Mouse (Mus musculus) liver, postnatal 0 days (tissue): ENCODE results near the gene Zfp182. TPM values are rescaled to one million over a fixed set of nuclear protein-coding genes. Genes with fewer than 3 reads are reported as not detected.

Experiments used
- ATAC-seq: fragments of 200-750 bp; cut with Nextera tagmentation; 2 replicates; pipeline ENCODE4 v1.8.0; 2017; ENCODE audit warnings: mild to moderate bottlenecking, moderate library complexity
- DNase-seq: peaks from one replicate; pipeline ENCODE4 v3.0.0-alpha.2; 2016
- H3K27ac ChIP-seq: fragments of 300-500 bp; sonication (generic); 2 replicates; pipeline ENCODE4 v1.5.1; 2014; ENCODE audit warnings: antibody characterized with exemption, moderate library complexity, mild to moderate bottlenecking, low read depth
- H3K27me3 ChIP-seq: fragments of 300-500 bp; sonication (generic); 2 replicates; pipeline ENCODE4 v1.6.1; 2014; ENCODE audit warnings: low read length, control low read depth, mixed read lengths; ENCODE audit not compliant: insufficient read depth
- H3K36me3 ChIP-seq: fragments of 300-500 bp; sonication (generic); replicated peaks from 2 replicates; pipeline ENCODE4 v1.6.1; 2014; ENCODE audit warnings: mild to moderate bottlenecking, control low read depth, low read length, moderate library complexity, mixed read lengths; ENCODE audit not compliant: insufficient read depth
- H3K4me1 ChIP-seq: fragments of 300-500 bp; sonication (generic); 2 replicates; pipeline ENCODE4 v1.6.1; 2014; ENCODE audit warnings: antibody characterized with exemption, mild to moderate bottlenecking, control low read depth; ENCODE audit not compliant: insufficient read depth
- H3K4me2 ChIP-seq: fragments of 300-500 bp; sonication (generic); 2 replicates; pipeline ENCODE4 v1.6.1; 2014; ENCODE audit warnings: low read depth, mild to moderate bottlenecking, low read length, moderate library complexity, mixed read lengths
- H3K4me3 ChIP-seq: fragments of 300-500 bp; sonication (generic); 2 replicates; pipeline ENCODE4 v1.5.1; 2014; ENCODE audit warnings: low read depth, low read length
- H3K9ac ChIP-seq: fragments of 300-500 bp; sonication (generic); replicated peaks from 2 replicates; pipeline ENCODE4 v1.6.1; 2014; ENCODE audit warnings: mild to moderate bottlenecking, moderate library complexity
- H3K9me3 ChIP-seq: fragments of 300-500 bp; sonication (generic); 2 replicates; pipeline ENCODE4 v1.6.1; 2016; ENCODE audit warnings: mild to moderate bottlenecking, control low read depth, low read length, mixed read lengths
- CTCF ChIP-seq: sonication (generic); IDR thresholded peaks from 2 replicates; pipeline ENCODE4 v1.5.1; 2016; ENCODE audit warnings: antibody characterized with exemption, low read depth
- EP300 ChIP-seq: IDR thresholded peaks from 2 replicates; pipeline ENCODE4 v1.6.1; 2016; ENCODE audit warnings: antibody characterized with exemption, low read depth, mild to moderate bottlenecking
- WGBS: fragments of 180-500 bp; shearing (Covaris S2); extraction: QIAGEN DNeasy Blood & Tissue Kit; methylation state at CpG from one replicate; pipeline ENCODE4 v1.1.7; 2014; ENCODE audit not compliant: insufficient replicate concordance; 5-methylcytosine and 5-hydroxymethylcytosine counted together
- polyA plus RNA-seq: library from polyadenylated mRNA; unstranded; fragments of >200 nt; fragmentation: Nextera tagmentation; extraction: Ambion mirVana; gene quantifications from 2 replicates; pipeline ENCODE4 v1.2.1, GENCODE M21; 2015

The Zfp182 gene
- polyA plus RNA-seq = 1.3 and 1.4 TPM in 2 replicates

- no peak for TF ChIP-seq CTCF
- TF ChIP-seq EP300 = no peak
Measured at GRCm38 (mm10) chrX:21061866-21062543, at the start of gene Zfp182. Gene Zfp182, minus strand, starts transcription at chrX:21062316.

DNA sequence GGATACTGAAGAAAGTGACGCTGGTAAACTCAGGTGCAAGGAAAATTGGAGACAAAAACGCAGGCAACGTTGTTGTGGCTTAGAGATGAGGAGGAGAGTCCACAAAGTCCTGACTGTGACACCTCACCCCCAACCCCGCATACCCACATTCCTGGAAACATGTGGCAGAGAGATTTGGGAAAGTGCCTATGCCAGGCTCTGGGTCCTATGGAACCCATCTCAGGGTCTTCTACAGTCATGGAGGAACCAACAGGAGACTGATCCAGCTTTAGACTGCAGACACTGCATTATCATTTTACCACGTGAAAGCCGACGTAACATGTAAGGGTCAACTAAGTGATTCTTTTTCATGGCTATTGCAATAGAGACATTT lies 27.7 kb upstream of the Zfp182 start:
- TF ChIP-seq EP300 = no peak
- TF ChIP-seq CTCF = no peak
- Histone ChIP-seq H3K4me3 (peak overlapping the region; percentile 43; the same call in 1 of the 2 replicates), H3K9ac (no peak overlapping the region), H3K36me3 (no peaks in the 10 kb centered on the region), H3K4me1 (no peaks in the 10 kb centered on the region), H3K27ac (no peak overlapping the region), H3K27me3 (no peaks in the 10 kb centered on the region), H3K4me2 (peak overlapping the region; percentile 60; the same call in 1 of the 2 replicates), H3K9me3 (no peaks in the 10 kb centered on the region)
- DNase-seq = no peak
- ATAC-seq = no peak
- WGBS = 49% methylated on average over 7 of the region's 7 CpGs

More at GRCm38 (mm10) chrX:21061866-21062543, at the start of gene Zfp182:
- WGBS = 24% methylated on average over 25 of the region's 25 CpGs
- H3K9ac ChIP-seq = peak within 1 kb of the TSS; percentile 48
- no peaks in the 10 kb centered on the region for H3K9me3 ChIP-seq
- peak; percentile 96 for ATAC-seq
- no peaks in the 10 kb centered on the region for H3K36me3 ChIP-seq
- no peaks in the 10 kb centered on the region for H3K27me3 ChIP-seq
- no peaks in the 10 kb centered on the region for H3K4me1 ChIP-seq
- H3K4me3 ChIP-seq = peak within 1 kb of the TSS; percentile 60
- H3K4me2 ChIP-seq = peak within 1 kb of the TSS; percentile 61
- no peak within 1 kb of the TSS for H3K27ac ChIP-seq
- DNase-seq = peak; percentile 75

- H3K27ac ChIP-seq = no peak within 1 kb of the TSS
- no peak for TF ChIP-seq EP300
Measured at GRCm38 (mm10) chrX:21088983-21089866, 27.1 kb upstream of the Zfp182 start, which contains the start of gene Zfp300. Gene Zfp300, minus strand, starts transcription at chrX:21089527.

GRCm38 (mm10) chrX:21088645-21088982 lies 26.5 kb upstream of the Zfp182 start:
- DNase-seq = no peak
- Histone ChIP-seq H3K27ac (no peak overlapping the region), H3K4me1 (no peaks in the 10 kb centered on the region), H3K4me3 (peak overlapping the region; percentile 43), H3K36me3 (no peaks in the 10 kb centered on the region), H3K27me3 (no peaks in the 10 kb centered on the region), H3K9me3 (no peaks in the 10 kb centered on the region), H3K9ac (no peak overlapping the region), H3K4me2 (peak overlapping the region; percentile 60)
- TF ChIP-seq EP300 = no peak
- no peak for TF ChIP-seq CTCF
- ATAC-seq = peak; percentile 12; the same call in 1 of the 2 replicates
- WGBS = 39% methylated on average over 6 of the region's 6 CpGs

More at GRCm38 (mm10) chrX:21088983-21089866, 27.1 kb upstream of the Zfp182 start, which contains the start of gene Zfp300:
- peak within 1 kb of the TSS; percentile 43 for H3K4me3 ChIP-seq
- 0 out of 2 replicates have a peak within 1 kb of the TSS, but pooled peaks have one; percentile 0 for H3K9ac ChIP-seq
- DNase-seq (peak; percentile 42), ATAC-seq (peak; percentile 72)
- no peaks in the 10 kb centered on the region for H3K36me3 ChIP-seq
- H3K4me2 ChIP-seq = peak within 1 kb of the TSS; percentile 60
- H3K27me3 ChIP-seq = no peaks in the 10 kb centered on the region
- WGBS = 21% methylated on average over 27 of the region's 27 CpGs
- no peaks in the 10 kb centered on the region for H3K9me3 ChIP-seq
- H3K4me1 ChIP-seq = no peaks in the 10 kb centered on the region

GRCm38 (mm10) chrX:21068106-21068505 lies 6.0 kb upstream of the Zfp182 start, which contains the start of gene Spaca5:
Gene Spaca5, plus strand, starts transcription at chrX:21068406.
- Histone ChIP-seq H3K9ac (no peak within 1 kb of the TSS), H3K4me1 (no peaks in the 10 kb centered on the region), H3K4me3 (no peak within 1 kb of the TSS), H3K27ac (no peak within 1 kb of the TSS), H3K27me3 (no peaks in the 10 kb centered on the region), H3K36me3 (no peaks in the 10 kb centered on the region), H3K9me3 (no peaks in the 10 kb centered on the region), H3K4me2 (no peak within 1 kb of the TSS)
- no peak for DNase-seq
- no peak for ATAC-seq
- no peak for TF ChIP-seq EP300
- TF ChIP-seq CTCF = no peak

DNA sequence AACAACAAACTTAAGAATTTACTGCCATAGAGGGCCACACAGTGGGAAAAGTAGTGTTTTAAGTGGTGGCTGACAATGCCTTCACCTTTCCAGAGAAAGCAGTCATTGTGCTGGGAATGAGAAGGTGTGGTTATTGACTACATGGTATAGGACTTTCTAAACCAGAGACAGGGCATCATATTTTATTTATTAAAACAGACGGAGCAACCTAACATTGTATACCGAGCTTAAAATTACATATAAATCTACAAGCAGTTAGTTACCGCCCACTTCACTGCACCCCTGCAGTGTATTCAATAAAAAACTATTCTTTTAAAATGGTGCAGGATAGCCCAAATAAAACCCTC lies 401 bp upstream of the Zfp182 start:
- Histone ChIP-seq H3K27ac (no peak overlapping the region), H3K27me3 (no peaks in the 10 kb centered on the region), H3K9ac (no peak overlapping the region), H3K36me3 (no peaks in the 10 kb centered on the region), H3K4me2 (peak overlapping the region; percentile 61), H3K9me3 (no peaks in the 10 kb centered on the region), H3K4me3 (peak overlapping the region; percentile 60; the same call in 1 of the 2 replicates), H3K4me1 (no peaks in the 10 kb centered on the region)
- DNase-seq (no peak), ATAC-seq (no peak)
- no peak for TF ChIP-seq EP300
- TF ChIP-seq CTCF = no peak
- WGBS = 70% methylated on average over 3 of the region's 3 CpGs
